Mouse (Mus musculus): ENCODE data around the gene Macf1. TPM values are rescaled to one million over a fixed set of nuclear protein-coding genes. Genes with fewer than 3 reads are reported as not detected.

Gene Macf1
- polyA plus RNA-seq, 1 experiment from 2014 or later: 47.1 TPM

- Histone ChIP-seq H3K4me1 (ENCODE audit: control insufficient read depth, insufficient read depth, low read length) (no peaks in the 10 kb centered on the region), H3K36me3 (ENCODE audit: control insufficient read depth, insufficient read depth) (no peaks in the 10 kb centered on the region), H3K4me3 (ENCODE audit: low read length) (no peak overlapping the region), H3K9me3 (replicated peaks; ENCODE audit: control insufficient read depth, low read length) (no peaks in the 10 kb centered on the region), H3K4me2 (ENCODE audit: low read depth, low read length) (no peak overlapping the region), H3K27ac (ENCODE audit: low read length) (no peak overlapping the region), H3K27me3 (ENCODE audit: control insufficient read depth, insufficient read depth, low read length) (no peaks in the 10 kb centered on the region), H3K9ac (ENCODE audit: low read length) (no peak overlapping the region)
- 77% methylated on average over 2 of the region's 2 CpGs for WGBS
- ATAC-seq (replicated peaks; ENCODE audit: extremely low read depth, insufficient read depth, low FRiP score): no peak
These were observed 21.2 kb upstream of the Macf1 start for GRCm38 (mm10) chr4:123705340-123705739.

- H3K36me3 ChIP-seq (ENCODE audit: control insufficient read depth, insufficient read depth): no peaks in the 10 kb centered on the region
- ATAC-seq (replicated peaks; ENCODE audit: extremely low read depth, insufficient read depth, low FRiP score): no peak
- no peak overlapping the region for H3K27ac ChIP-seq (ENCODE audit: low read length)
- 82% methylated on average over 12 of the region's 12 CpGs for WGBS
- H3K9me3 ChIP-seq (replicated peaks; ENCODE audit: control insufficient read depth, low read length): no peaks in the 10 kb centered on the region
- no peak overlapping the region for H3K4me2 ChIP-seq (ENCODE audit: low read depth, low read length)
- H3K4me1 ChIP-seq (ENCODE audit: control insufficient read depth, insufficient read depth, low read length): no peaks in the 10 kb centered on the region
- H3K4me3 ChIP-seq (ENCODE audit: low read length): no peak overlapping the region
- H3K9ac ChIP-seq (ENCODE audit: low read length): no peak overlapping the region
- no peaks in the 10 kb centered on the region for H3K27me3 ChIP-seq (ENCODE audit: control insufficient read depth, insufficient read depth, low read length)
These were observed 9.2 kb upstream of the Macf1 start for GRCm38 (mm10) chr4:123693384-123693783.

GRCm38 (mm10) chr4:123692071-123692470 lies 7.9 kb upstream of the Macf1 start:
- Histone ChIP-seq H3K9ac (ENCODE audit: low read length) (no peak overlapping the region), H3K36me3 (ENCODE audit: control insufficient read depth, insufficient read depth) (no peaks in the 10 kb centered on the region), H3K4me1 (ENCODE audit: control insufficient read depth, insufficient read depth, low read length) (no peaks in the 10 kb centered on the region), H3K9me3 (replicated peaks; ENCODE audit: control insufficient read depth, low read length) (no peaks in the 10 kb centered on the region), H3K4me2 (ENCODE audit: low read depth, low read length) (no peak overlapping the region), H3K27ac (ENCODE audit: low read length) (no peak overlapping the region), H3K4me3 (ENCODE audit: low read length) (no peak overlapping the region), H3K27me3 (ENCODE audit: control insufficient read depth, insufficient read depth, low read length) (no peaks in the 10 kb centered on the region)
- ATAC-seq (replicated peaks; ENCODE audit: extremely low read depth, insufficient read depth, low FRiP score): no peak
- WGBS: 81% methylated on average over 3 of the region's 3 CpGs

GRCm38 (mm10) chr4:123690311-123690710 lies 6.2 kb upstream of the Macf1 start:
- Histone ChIP-seq H3K36me3 (ENCODE audit: control insufficient read depth, insufficient read depth) (no peaks in the 10 kb centered on the region), H3K27ac (ENCODE audit: low read length) (no peak overlapping the region), H3K27me3 (ENCODE audit: control insufficient read depth, insufficient read depth, low read length) (no peaks in the 10 kb centered on the region), H3K9me3 (replicated peaks; ENCODE audit: control insufficient read depth, low read length) (no peaks in the 10 kb centered on the region), H3K4me1 (ENCODE audit: control insufficient read depth, insufficient read depth, low read length) (peaks cover 10% of the 10 kb centered on the region), H3K9ac (ENCODE audit: low read length) (no peak overlapping the region), H3K4me3 (ENCODE audit: low read length) (no peak overlapping the region), H3K4me2 (ENCODE audit: low read depth, low read length) (no peak overlapping the region)
- no peak for ATAC-seq (replicated peaks; ENCODE audit: extremely low read depth, insufficient read depth, low FRiP score)
- WGBS: 78% methylated on average over 10 of the region's 10 CpGs

GRCm38 (mm10) chr4:123687025-123687781 lies 3.0 kb upstream of the Macf1 start:
- Histone ChIP-seq H3K36me3 (ENCODE audit: control insufficient read depth, insufficient read depth) (no peaks in the 10 kb centered on the region), H3K27ac (ENCODE audit: low read length) (peak overlapping the region; percentile 64), H3K9ac (ENCODE audit: low read length) (peak overlapping the region; percentile 73), H3K4me1 (ENCODE audit: control insufficient read depth, insufficient read depth, low read length) (peaks cover 11% of the 10 kb centered on the region), H3K4me2 (ENCODE audit: low read depth, low read length) (peak overlapping the region; percentile 99), H3K27me3 (ENCODE audit: control insufficient read depth, insufficient read depth, low read length) (no peaks in the 10 kb centered on the region; the same call in 1 of the 2 replicates), H3K4me3 (ENCODE audit: low read length) (peak overlapping the region; percentile 64), H3K9me3 (replicated peaks; ENCODE audit: control insufficient read depth, low read length) (no peaks in the 10 kb centered on the region)
- ATAC-seq (replicated peaks; ENCODE audit: extremely low read depth, insufficient read depth, low FRiP score): peak; percentile 56
- WGBS: under 1% methylated on average over 36 of the region's 89 CpGs

GRCm38 (mm10) chr4:123686368-123687024 lies 2.3 kb upstream of the Macf1 start:
- no peaks in the 10 kb centered on the region for H3K9me3 ChIP-seq (replicated peaks; ENCODE audit: control insufficient read depth, low read length)
- no peaks in the 10 kb centered on the region; the same call in 1 of the 2 replicates for H3K27me3 ChIP-seq (ENCODE audit: control insufficient read depth, insufficient read depth, low read length)
- peak; percentile 34; the same call in 1 of the 2 replicates for ATAC-seq (replicated peaks; ENCODE audit: extremely low read depth, insufficient read depth, low FRiP score)
- peak overlapping the region; percentile 64 for H3K4me3 ChIP-seq (ENCODE audit: low read length)
- peak overlapping the region; percentile 25; the same call in 1 of the 2 replicates for H3K27ac ChIP-seq (ENCODE audit: low read length)
- peak overlapping the region; percentile 99 for H3K4me2 ChIP-seq (ENCODE audit: low read depth, low read length)
- 2% methylated on average over 54 of the region's 56 CpGs for WGBS
- H3K9ac ChIP-seq (ENCODE audit: low read length): peak overlapping the region; percentile 73
- H3K36me3 ChIP-seq (ENCODE audit: control insufficient read depth, insufficient read depth): no peaks in the 10 kb centered on the region
- peaks cover 15% of the 10 kb centered on the region for H3K4me1 ChIP-seq (ENCODE audit: control insufficient read depth, insufficient read depth, low read length)

GRCm38 (mm10) chr4:123685506-123686242 lies 1.5 kb upstream of the Macf1 start:
- Histone ChIP-seq H3K4me2 (ENCODE audit: low read depth, low read length) (peak overlapping the region; percentile 99), H3K27me3 (ENCODE audit: control insufficient read depth, insufficient read depth, low read length) (no peaks in the 10 kb centered on the region; the same call in 1 of the 2 replicates), H3K27ac (ENCODE audit: low read length) (no peak overlapping the region), H3K9ac (ENCODE audit: low read length) (peak overlapping the region; percentile 73), H3K9me3 (replicated peaks; ENCODE audit: control insufficient read depth, low read length) (no peaks in the 10 kb centered on the region), H3K4me3 (ENCODE audit: low read length) (peak overlapping the region; percentile 64), H3K36me3 (ENCODE audit: control insufficient read depth, insufficient read depth) (no peaks in the 10 kb centered on the region), H3K4me1 (ENCODE audit: control insufficient read depth, insufficient read depth, low read length) (peaks cover 23% of the 10 kb centered on the region)
- 58% methylated on average over 8 of the region's 8 CpGs for WGBS
- ATAC-seq (replicated peaks; ENCODE audit: extremely low read depth, insufficient read depth, low FRiP score): no peak

GRCm38 (mm10) chr4:123685046-123685445 lies 886 bp upstream of the Macf1 start:
- WGBS: 79% methylated on average over 7 of the region's 7 CpGs
- H3K4me2 ChIP-seq (ENCODE audit: low read depth, low read length): no peak overlapping the region
- H3K27me3 ChIP-seq (ENCODE audit: control insufficient read depth, insufficient read depth, low read length): no peaks in the 10 kb centered on the region; the same call in 1 of the 2 replicates
- no peaks in the 10 kb centered on the region for H3K9me3 ChIP-seq (replicated peaks; ENCODE audit: control insufficient read depth, low read length)
- peaks cover 26% of the 10 kb centered on the region for H3K4me1 ChIP-seq (ENCODE audit: control insufficient read depth, insufficient read depth, low read length)
- H3K9ac ChIP-seq (ENCODE audit: low read length): no peak overlapping the region
- H3K36me3 ChIP-seq (ENCODE audit: control insufficient read depth, insufficient read depth): no peaks in the 10 kb centered on the region
- no peak overlapping the region for H3K4me3 ChIP-seq (ENCODE audit: low read length)
- H3K27ac ChIP-seq (ENCODE audit: low read length): no peak overlapping the region
- ATAC-seq (replicated peaks; ENCODE audit: extremely low read depth, insufficient read depth, low FRiP score): no peak

All from heart, embryonic 16.5 days (tissue).